Comparison of ENCODE assay signal across 32 mouse cellular contexts in genomic region chr9:55576571-55576970, GRCm38 (mm10). TPM values are rescaled to one million over a fixed set of nuclear protein-coding genes. Genes with fewer than 3 reads are reported as not detected.
DNase-seq lines count a peak whose midpoint lies in the region; ATAC-seq lines count a peak whose summit lies in the region.
"Had no signal": no experiment of that assay in that cellular context is flagged by ENCODE, and none has a peak within 500 bp of the region (broad histone marks: within the 10 kb centered on the region; RNA-seq: fewer than 3 reads in every experiment).

No protein-coding gene starts in this region.

- DNase-seq in left cerebral cortex, postnatal 25 days (ENCODE audit: low spot score in 2 of 2): peak; percentile 10 to 19
- DNase-seq in left cerebral cortex, adult 11 months (ENCODE audit: low spot score): no peak
- peak; percentile 11 to 29 for DNase-seq in layer of hippocampus, adult 18-20 months (ENCODE audit: low spot score in 2 of 2)
- peak; percentile 17 for DNase-seq in telencephalon, adult 2 months (ENCODE audit: low read depth, low spot score)
- no peak for DNase-seq in ovary, postnatal 10 days (ENCODE audit: low spot score)
- DNase-seq: adrenal gland, adult 8-10 months; cerebellum, adult 2 months; cerebellum, postnatal 25 days; gastrocnemius, postnatal 10 days; heart, postnatal 14 days; kidney, postnatal 25 days; left cerebral cortex, postnatal 4 days; right cerebral cortex, postnatal 14 days; spleen, adult 18-20 months had no signal

- H3K9me3 ChIP-seq in forebrain, embryonic 16.5 days (ENCODE audit: control insufficient read depth, low read length): no peaks in the 10 kb centered on the region
- H3K9me3 ChIP-seq in forebrain, embryonic 12.5 days: no peaks in the 10 kb centered on the region
- H3K9me3 ChIP-seq: embryonic facial prominence, embryonic 13.5 days; heart, embryonic 13.5 days; limb, embryonic 15.5 days; liver, embryonic 15.5 days; lung, embryonic 15.5 days; midbrain, embryonic 10.5 days had no signal

- 82% methylated on average over 1 of the region's 1 CpGs for WGBS in forebrain, embryonic 16.5 days
- 89% methylated on average over 1 of the region's 1 CpGs for WGBS in forebrain, embryonic 12.5 days

- intact Hi-C loops in left cerebral cortex, postnatal 25 days (cut with DNase I): no loop called here

- no peaks in the 10 kb centered on the region for H3K4me1 ChIP-seq in forebrain, embryonic 16.5 days (replicated peaks; ENCODE audit: control insufficient read depth, insufficient read depth, low read length)
- H3K4me1 ChIP-seq in forebrain, embryonic 12.5 days: no peaks in the 10 kb centered on the region
- H3K4me1 ChIP-seq: limb, embryonic 15.5 days; liver, embryonic 15.5 days; lung, embryonic 15.5 days had no signal

- no peak overlapping the region for H3K4me2 ChIP-seq in forebrain, embryonic 16.5 days (ENCODE audit: low read length)
- H3K4me2 ChIP-seq in forebrain, embryonic 12.5 days: no peak overlapping the region
- H3K4me2 ChIP-seq: embryonic facial prominence, embryonic 13.5 days; heart, embryonic 13.5 days; limb, embryonic 15.5 days; liver, embryonic 15.5 days; lung, embryonic 15.5 days had no signal

- H3K27me3 ChIP-seq in forebrain, embryonic 16.5 days (replicated peaks; ENCODE audit: control insufficient read depth, insufficient read depth, low read length): no peaks in the 10 kb centered on the region
- no peaks in the 10 kb centered on the region for H3K27me3 ChIP-seq in forebrain, embryonic 12.5 days
- H3K27me3 ChIP-seq: embryonic facial prominence, embryonic 13.5 days; heart, embryonic 13.5 days; limb, embryonic 15.5 days; liver, embryonic 15.5 days; lung, embryonic 15.5 days had no signal

- no peak overlapping the region for H3K27ac ChIP-seq in forebrain, embryonic 16.5 days (ENCODE audit: low read length)
- H3K27ac ChIP-seq in forebrain, embryonic 12.5 days: no peak overlapping the region
- H3K27ac ChIP-seq: embryonic facial prominence, embryonic 13.5 days; heart, embryonic 13.5 days; hindbrain, postnatal 0 days; left cerebral cortex, adult 2 months; limb, embryonic 15.5 days; liver, embryonic 15.5 days; lung, embryonic 15.5 days; macrophage; midbrain, embryonic 10.5 days had no signal

- H3K36me3 ChIP-seq in forebrain, embryonic 16.5 days (ENCODE audit: control insufficient read depth, insufficient read depth): no peaks in the 10 kb centered on the region
- H3K36me3 ChIP-seq in forebrain, embryonic 12.5 days (replicated peaks): no peaks in the 10 kb centered on the region
- H3K36me3 ChIP-seq: embryonic facial prominence, embryonic 13.5 days; heart, embryonic 13.5 days; liver, embryonic 15.5 days; lung, embryonic 15.5 days; midbrain, embryonic 10.5 days had no signal

- ATAC-seq in forebrain, embryonic 16.5 days: peak; percentile 47; the same call in 1 of the 2 replicates
- no peak for ATAC-seq in forebrain, embryonic 12.5 days (ENCODE audit: low FRiP score)
- ATAC-seq in inflammation-experienced regulatory T-cells, adult 6 months: no peak
- ATAC-seq: CD4-positive, CD25-positive, alpha-beta regulatory T cell, adult 4 months; hindbrain, postnatal 0 days; intestine, postnatal 0 days; midbrain, embryonic 16.5 days had no signal

- no peak overlapping the region for H3K9ac ChIP-seq in forebrain, embryonic 16.5 days (replicated peaks; ENCODE audit: low read depth, low read length)
- no peak overlapping the region for H3K9ac ChIP-seq in forebrain, embryonic 12.5 days
- H3K9ac ChIP-seq: embryonic facial prominence, embryonic 13.5 days; heart, embryonic 13.5 days; limb, embryonic 15.5 days; liver, embryonic 15.5 days; lung, embryonic 15.5 days had no signal

- no peak overlapping the region for H3K4me3 ChIP-seq in forebrain, embryonic 16.5 days (replicated peaks; ENCODE audit: low read length)
- H3K4me3 ChIP-seq in forebrain, embryonic 12.5 days (replicated peaks): no peak overlapping the region
- H3K4me3 ChIP-seq: embryonic facial prominence, embryonic 13.5 days; erythroblast, embryonic 14.5 days; heart, embryonic 13.5 days; left cerebral cortex, adult 2 months; limb, embryonic 15.5 days; liver, embryonic 15.5 days; lung, embryonic 15.5 days; midbrain, embryonic 10.5 days had no signal

RNA-seq across cellular contexts. Expression of gene Isl2, which starts 38.1 kb away (rescaled TPM):
- polyA plus RNA-seq in forebrain, embryonic 16.5 days (2015; fragmentation: Nextera tagmentation; extraction: Ambion mirVana): 0.18 and 0.37 TPM in 2 replicates
- polyA plus RNA-seq in forebrain, embryonic 12.5 days (2016; fragmentation: Nextera tagmentation; extraction: Ambion mirVana): 0.68 and 0.73 TPM in 2 replicates
- not detected for total RNA-seq in left cerebral cortex, postnatal 25 days (2021)
- total RNA-seq in layer of hippocampus, adult 18-20 months (2021): not detected
- polyA plus RNA-seq in inflammation-experienced regulatory T-cells, adult 6 months (2017; shearing (Covaris generic)): not detected
- total RNA-seq: adrenal gland, adult 8-10 months; gastrocnemius, postnatal 10 days; granulocyte monocyte progenitor cell, adult 5-6 weeks; left cerebral cortex, adult 2 months; left cerebral cortex, postnatal 4 days had no signal
- polyA plus RNA-seq: CD4-positive, CD25-positive, alpha-beta regulatory T cell, adult 4 months; erythroblast, embryonic 14.5 days; kidney, embryonic 14.5 days; macrophage had no signal

Comparison
In these comparisons a context has a peak if more than half of its experiments do, and no peak if none do; other contexts are left out.
1. DNase-seq: peak in left cerebral cortex, postnatal 25 days (2 of 2), layer of hippocampus, adult 18-20 months (2 of 2) and telencephalon, adult 2 months (single experiment); none in left cerebral cortex, adult 11 months (single experiment) and ovary, postnatal 10 days (single experiment).